Mouse (Mus musculus): ENCODE data around the gene Vmn1r91. TPM values are rescaled to one million over a fixed set of nuclear protein-coding genes. Genes with fewer than 3 reads are reported as not detected.
"Not testable (repeated sequence)": the region's sequence is repeated elsewhere in the genome, so short reads cannot be mapped to it uniquely, and the experiment has no call there.

The Vmn1r91 gene
- not detected in 2 replicates for polyA plus RNA-seq (2015; fragmentation: Nextera tagmentation; extraction: Ambion mirVana)

- not testable (repeated sequence) for H3K36me3 ChIP-seq; ATAC-seq; H3K27ac ChIP-seq; H3K27me3 ChIP-seq (replicated peaks); H3K4me2 ChIP-seq (replicated peaks); H3K9ac ChIP-seq; H3K4me3 ChIP-seq (replicated peaks); H3K4me1 ChIP-seq (replicated peaks); H3K9me3 ChIP-seq
- 86% methylated on average over 5 of the region's 5 CpGs for WGBS
Measured at GRCm38 (mm10) chr7:20099380-20099779, at the start of gene Vmn1r91. Gene Vmn1r91 (plus strand): TSS chr7:20099680.

GRCm38 (mm10) chr7:20064100-20064499 lies 35.4 kb upstream of the Vmn1r91 start:
- 67% methylated on average over 4 of the region's 4 CpGs for WGBS
- ATAC-seq; H3K9ac ChIP-seq; H3K36me3 ChIP-seq; H3K27me3 ChIP-seq (replicated peaks); H3K9me3 ChIP-seq; H3K4me2 ChIP-seq (replicated peaks); H3K27ac ChIP-seq; H3K4me1 ChIP-seq (replicated peaks); H3K4me3 ChIP-seq (replicated peaks): not testable (repeated sequence)

- not testable (repeated sequence) for H3K9me3 ChIP-seq; ATAC-seq; H3K4me3 ChIP-seq (replicated peaks); H3K4me1 ChIP-seq (replicated peaks); H3K27ac ChIP-seq; H3K36me3 ChIP-seq; H3K27me3 ChIP-seq (replicated peaks); H3K9ac ChIP-seq; H3K4me2 ChIP-seq (replicated peaks)
- 73% methylated on average over 18 of the region's 18 CpGs for WGBS
Measured at GRCm38 (mm10) chr7:20078118-20078517, 21.4 kb upstream of the Vmn1r91 start.

GRCm38 (mm10) chr7:20122479-20122878 lies 23.0 kb downstream of the Vmn1r91 start, which contains the start of gene Gm16442:
Gene Gm16442 (minus strand): TSS chr7:20122579.
- not testable (repeated sequence) for H3K4me1 ChIP-seq (replicated peaks); H3K36me3 ChIP-seq; H3K27ac ChIP-seq; H3K9me3 ChIP-seq; H3K27me3 ChIP-seq (replicated peaks); H3K4me3 ChIP-seq (replicated peaks); H3K4me2 ChIP-seq (replicated peaks); H3K9ac ChIP-seq; ATAC-seq
- no CpG with 5 or more reads among the region's 2 CpGs for WGBS

GRCm38 (mm10) chr7:20138988-20139387 lies 39.5 kb downstream of the Vmn1r91 start, which contains the start of gene Vmn1r93:
Gene Vmn1r93 (minus strand): TSS chr7:20139088.
- not testable (repeated sequence) for H3K4me2 ChIP-seq (replicated peaks); H3K4me3 ChIP-seq (replicated peaks); H3K27ac ChIP-seq; H3K36me3 ChIP-seq; H3K27me3 ChIP-seq (replicated peaks); H3K4me1 ChIP-seq (replicated peaks); H3K9me3 ChIP-seq; ATAC-seq; H3K9ac ChIP-seq
- WGBS: no CpG with 5 or more reads among the region's 5 CpGs

Other genes with a start within 250 kb of the Vmn1r91 start
- 0.14 and 0.16 TPM in 2 replicates for gene Gm19345, start 247.7 kb upstream of the Vmn1r91 start, polyA plus RNA-seq (2015; fragmentation: Nextera tagmentation; extraction: Ambion mirVana)
- gene Ceacam16, start 238.4 kb upstream of the Vmn1r91 start, polyA plus RNA-seq (2015; fragmentation: Nextera tagmentation; extraction: Ambion mirVana): not detected in 2 replicates
- not detected in 2 replicates for gene Ceacam19, start 211.7 kb upstream of the Vmn1r91 start, polyA plus RNA-seq (2015; fragmentation: Nextera tagmentation; extraction: Ambion mirVana)
- gene Pvr, start 178.5 kb upstream of the Vmn1r91 start, polyA plus RNA-seq (2015; fragmentation: Nextera tagmentation; extraction: Ambion mirVana): 13.3 TPM in 2 replicates
- 7.5 and 8.0 TPM in 2 replicates for gene Igsf23, start 148.9 kb upstream of the Vmn1r91 start, polyA plus RNA-seq (2015; fragmentation: Nextera tagmentation; extraction: Ambion mirVana)
- 1.5 and 1.7 TPM in 2 replicates for gene Ceacam20, start 134.3 kb upstream of the Vmn1r91 start, polyA plus RNA-seq (2015; fragmentation: Nextera tagmentation; extraction: Ambion mirVana)
- gene Nlrp9b, start 108.2 kb upstream of the Vmn1r91 start, polyA plus RNA-seq (2015; fragmentation: Nextera tagmentation; extraction: Ambion mirVana): 0.21 and 0.33 TPM in 2 replicates
- not detected in 2 replicates for gene Gm16442, start 22.9 kb downstream of the Vmn1r91 start, polyA plus RNA-seq (2015; fragmentation: Nextera tagmentation; extraction: Ambion mirVana)
- gene Vmn1r93, start 39.4 kb downstream of the Vmn1r91 start, polyA plus RNA-seq (2015; fragmentation: Nextera tagmentation; extraction: Ambion mirVana): not detected in 2 replicates
- not detected in 2 replicates for gene Vmn1r94, start 68.7 kb downstream of the Vmn1r91 start, polyA plus RNA-seq (2015; fragmentation: Nextera tagmentation; extraction: Ambion mirVana)
- not detected in 2 replicates for gene Vmn1r95, start 94.0 kb downstream of the Vmn1r91 start, polyA plus RNA-seq (2015; fragmentation: Nextera tagmentation; extraction: Ambion mirVana)
- gene Gm6164, start 105.9 kb downstream of the Vmn1r91 start, polyA plus RNA-seq (2015; fragmentation: Nextera tagmentation; extraction: Ambion mirVana): not detected in 2 replicates
- gene Gm4498, start 134.1 kb downstream of the Vmn1r91 start, polyA plus RNA-seq (2015; fragmentation: Nextera tagmentation; extraction: Ambion mirVana): not detected in 2 replicates
- not detected in 2 replicates for gene Gm5890, start 163.2 kb downstream of the Vmn1r91 start, polyA plus RNA-seq (2015; fragmentation: Nextera tagmentation; extraction: Ambion mirVana)
- gene Gm4133, start 234.4 kb downstream of the Vmn1r91 start, polyA plus RNA-seq (2015; fragmentation: Nextera tagmentation; extraction: Ambion mirVana): not detected in 2 replicates

All from intestine, embryonic 15.5 days (tissue).